Mouse (Mus musculus): ENCODE results near the gene Tmprss3. TPM values are rescaled to one million over a fixed set of nuclear protein-coding genes. Genes with fewer than 3 reads are reported as not detected.

The Tmprss3 gene
- not detected in 2 replicates for polyA plus RNA-seq (2016; fragmentation: Nextera tagmentation; extraction: Ambion mirVana)

GRCm38 (mm10) chr17:31198877-31199276 lies at the start of gene Tmprss3:
Tmprss3 (minus strand) TSS chr17:31198977.
- Histone ChIP-seq H3K4me2 (no peak within 1 kb of the TSS), H3K27ac (no peak within 1 kb of the TSS), H3K9me3 (no peaks in the 10 kb centered on the region), H3K36me3 (replicated peaks) (no peaks in the 10 kb centered on the region), H3K27me3 (no peaks in the 10 kb centered on the region), H3K4me3 (replicated peaks) (no peak within 1 kb of the TSS), H3K9ac (no peak within 1 kb of the TSS), H3K4me1 (no peaks in the 10 kb centered on the region)
- 90% methylated on average over 11 of the region's 11 CpGs for WGBS
- no peak for ATAC-seq (ENCODE audit: low FRiP score)

- Histone ChIP-seq H3K4me2 (no peak overlapping the region), H3K4me1 (no peaks in the 10 kb centered on the region), H3K9ac (no peak overlapping the region), H3K4me3 (replicated peaks) (no peak overlapping the region), H3K36me3 (replicated peaks) (no peaks in the 10 kb centered on the region), H3K9me3 (no peaks in the 10 kb centered on the region), H3K27ac (no peak overlapping the region), H3K27me3 (no peaks in the 10 kb centered on the region)
- ATAC-seq (ENCODE audit: low FRiP score), result no peak
- 42% methylated on average over 5 of the region's 5 CpGs for WGBS
Measured at GRCm38 (mm10) chr17:31247144-31247543, 48.4 kb upstream of the Tmprss3 start.

- Histone ChIP-seq H3K9me3 (no peaks in the 10 kb centered on the region), H3K4me2 (no peak overlapping the region), H3K4me3 (replicated peaks) (no peak overlapping the region), H3K9ac (no peak overlapping the region), H3K36me3 (replicated peaks) (no peaks in the 10 kb centered on the region), H3K27me3 (no peaks in the 10 kb centered on the region), H3K27ac (no peak overlapping the region), H3K4me1 (no peaks in the 10 kb centered on the region)
- no peak for ATAC-seq (ENCODE audit: low FRiP score)
- 82% methylated on average over 5 of the region's 5 CpGs for WGBS
Measured at GRCm38 (mm10) chr17:31245321-31245720, 46.5 kb upstream of the Tmprss3 start.

- Histone ChIP-seq H3K4me1 (no peaks in the 10 kb centered on the region), H3K4me3 (replicated peaks) (no peak overlapping the region), H3K27ac (no peak overlapping the region), H3K27me3 (no peaks in the 10 kb centered on the region), H3K9me3 (no peaks in the 10 kb centered on the region), H3K36me3 (replicated peaks) (no peaks in the 10 kb centered on the region), H3K9ac (no peak overlapping the region), H3K4me2 (no peak overlapping the region)
- 20% methylated on average over 1 of the region's 1 CpGs for WGBS
- no peak for ATAC-seq (ENCODE audit: low FRiP score)
Measured at GRCm38 (mm10) chr17:31242764-31243163, 44.0 kb upstream of the Tmprss3 start.

GRCm38 (mm10) chr17:31241156-31241555 lies 42.4 kb upstream of the Tmprss3 start:
- H3K4me2 ChIP-seq, result no peak overlapping the region
- H3K4me3 ChIP-seq (replicated peaks), result no peak overlapping the region
- WGBS, result 91% methylated on average over 8 of the region's 8 CpGs
- H3K36me3 ChIP-seq (replicated peaks), result no peaks in the 10 kb centered on the region
- H3K27ac ChIP-seq, result no peak overlapping the region
- ATAC-seq (ENCODE audit: low FRiP score), result no peak
- no peaks in the 10 kb centered on the region for H3K27me3 ChIP-seq
- no peak overlapping the region for H3K9ac ChIP-seq
- H3K9me3 ChIP-seq, result no peaks in the 10 kb centered on the region
- no peaks in the 10 kb centered on the region for H3K4me1 ChIP-seq

DNA sequence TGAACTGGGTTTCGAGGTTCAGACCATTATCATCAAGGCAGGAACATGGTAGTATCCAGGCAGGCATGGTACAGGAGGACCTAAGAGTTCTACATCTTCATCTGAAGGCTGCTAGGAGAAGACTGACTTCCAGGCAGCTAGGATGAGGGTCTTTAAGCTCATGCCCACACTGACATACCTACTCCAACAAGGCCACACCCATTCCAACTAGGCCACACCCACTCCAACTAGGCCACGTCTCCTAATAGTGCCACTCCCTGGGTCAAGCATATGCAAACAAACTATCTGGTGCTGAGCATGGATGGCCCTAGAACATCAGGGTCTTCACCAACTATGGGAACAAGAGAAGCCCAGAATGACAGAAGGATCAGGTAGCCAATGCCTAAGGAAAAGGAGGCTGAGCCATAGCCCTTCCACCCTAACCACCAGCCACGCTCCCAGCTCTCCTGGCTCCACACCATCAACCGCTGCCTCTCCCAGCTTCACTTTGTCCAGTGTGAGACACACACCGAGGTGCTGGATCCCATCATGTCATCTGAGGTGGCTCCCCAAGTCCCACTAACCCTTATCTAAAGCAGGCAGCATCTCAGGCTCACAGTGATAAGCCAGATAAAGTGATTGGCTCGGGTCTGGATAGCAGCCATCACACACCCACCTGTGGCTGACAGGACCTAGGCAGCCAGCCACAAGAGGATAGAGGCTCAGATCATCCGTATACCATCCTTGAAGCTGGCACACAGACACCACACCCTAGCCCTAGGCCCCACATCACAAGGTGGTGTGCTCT lies 39.6 kb upstream of the Tmprss3 start:
- no peak overlapping the region for H3K4me3 ChIP-seq (replicated peaks)
- H3K9ac ChIP-seq, result no peak overlapping the region
- no peaks in the 10 kb centered on the region for H3K4me1 ChIP-seq
- H3K9me3 ChIP-seq, result no peaks in the 10 kb centered on the region
- WGBS, result 79% methylated on average over 7 of the region's 7 CpGs
- H3K27me3 ChIP-seq, result no peaks in the 10 kb centered on the region
- no peak for ATAC-seq (ENCODE audit: low FRiP score)
- H3K36me3 ChIP-seq (replicated peaks), result no peaks in the 10 kb centered on the region
- no peak overlapping the region for H3K4me2 ChIP-seq
- no peak overlapping the region for H3K27ac ChIP-seq

DNA sequence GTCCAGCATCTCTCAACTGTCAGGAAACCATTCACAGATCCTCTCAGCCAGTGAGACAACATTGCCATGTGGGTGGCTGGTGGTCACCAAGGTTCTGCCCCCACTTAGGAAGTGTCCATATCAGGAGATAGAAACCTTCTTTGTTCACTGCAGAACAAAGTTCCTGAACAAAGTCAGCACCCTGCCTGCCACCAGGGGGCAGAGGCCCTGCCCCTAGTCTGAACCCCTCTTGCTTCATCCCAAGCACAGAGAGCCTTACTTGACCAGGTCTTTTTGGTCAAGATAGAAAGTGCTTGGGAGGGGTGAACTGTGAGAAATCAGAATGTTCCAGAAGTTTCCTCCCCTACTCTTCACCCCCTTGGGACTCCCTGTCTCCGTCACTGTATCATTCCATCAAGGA lies 37.1 kb upstream of the Tmprss3 start:
- ATAC-seq (ENCODE audit: low FRiP score), result no peak
- 95% methylated on average over 1 of the region's 1 CpGs for WGBS
- Histone ChIP-seq H3K4me2 (no peak overlapping the region), H3K9me3 (no peaks in the 10 kb centered on the region), H3K4me3 (replicated peaks) (no peak overlapping the region), H3K36me3 (replicated peaks) (no peaks in the 10 kb centered on the region), H3K27me3 (no peaks in the 10 kb centered on the region), H3K9ac (no peak overlapping the region), H3K4me1 (peaks cover 6% of the 10 kb centered on the region), H3K27ac (no peak overlapping the region)

DNA sequence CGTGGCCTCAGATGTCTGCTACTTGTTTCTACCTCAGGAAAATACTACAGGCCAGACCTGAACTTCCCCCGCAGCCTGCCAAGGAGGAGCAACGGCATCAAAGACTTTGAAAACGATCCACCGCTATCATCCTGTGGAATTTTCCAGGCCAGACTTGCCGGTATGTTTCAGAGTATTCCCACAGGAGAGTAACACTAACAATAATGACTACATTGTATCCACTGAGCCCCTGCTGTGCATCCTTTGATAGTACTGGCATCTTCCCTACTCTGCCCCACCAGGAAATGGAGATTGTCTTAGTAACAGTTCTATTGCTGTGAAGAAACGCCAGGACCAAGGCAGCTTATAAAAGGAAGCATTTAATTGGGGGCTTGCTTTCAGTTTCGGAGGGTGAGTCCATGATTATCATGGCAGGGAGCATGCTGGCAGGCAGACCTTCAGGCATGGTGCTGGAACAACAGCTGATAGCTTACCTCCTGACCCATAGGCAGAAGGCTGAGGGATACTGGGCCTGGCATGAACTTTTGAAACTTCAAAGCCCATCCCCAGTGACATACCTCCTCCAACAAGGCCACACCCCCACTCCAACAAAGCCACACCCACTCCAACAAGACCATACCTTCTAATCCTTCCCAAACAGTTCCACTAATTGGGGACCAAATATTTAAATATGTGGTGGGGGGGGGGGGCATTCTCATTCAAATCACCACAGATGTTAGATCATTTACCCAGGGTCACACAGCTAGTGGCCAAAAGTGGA lies 33.7 kb upstream of the Tmprss3 start:
- Histone ChIP-seq H3K4me2 (no peak overlapping the region), H3K36me3 (replicated peaks) (no peaks in the 10 kb centered on the region), H3K4me1 (peaks cover 6% of the 10 kb centered on the region), H3K9me3 (no peaks in the 10 kb centered on the region), H3K27me3 (no peaks in the 10 kb centered on the region), H3K9ac (no peak overlapping the region), H3K4me3 (replicated peaks) (no peak overlapping the region), H3K27ac (no peak overlapping the region)
- WGBS, result 41% methylated on average over 8 of the region's 8 CpGs
- ATAC-seq (ENCODE audit: low FRiP score), result no peak

DNA sequence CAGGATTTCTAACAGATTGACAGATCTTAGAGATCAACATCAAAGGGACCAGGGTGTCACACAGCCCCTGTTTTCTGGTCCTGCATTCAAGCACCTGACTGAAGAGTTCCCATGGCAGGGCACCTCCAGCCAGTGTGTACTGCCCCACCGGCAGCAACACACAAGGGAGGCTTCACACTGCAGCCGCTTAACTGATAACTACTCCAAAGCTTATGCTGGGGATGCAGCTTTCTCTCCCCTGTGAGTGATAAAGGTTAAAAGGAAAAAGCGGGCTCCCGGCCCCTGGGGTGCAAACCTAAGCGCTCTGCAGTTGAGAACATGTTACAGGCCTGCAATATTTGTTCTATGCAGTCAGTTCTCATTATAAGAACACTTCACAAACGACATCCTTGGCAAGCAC lies 33.0 kb upstream of the Tmprss3 start:
- no peak overlapping the region for H3K27ac ChIP-seq
- no peaks in the 10 kb centered on the region for H3K9me3 ChIP-seq
- H3K4me3 ChIP-seq (replicated peaks), result no peak overlapping the region
- no peak overlapping the region for H3K9ac ChIP-seq
- no peaks in the 10 kb centered on the region for H3K27me3 ChIP-seq
- peaks cover 6% of the 10 kb centered on the region for H3K4me1 ChIP-seq
- no peak for ATAC-seq (ENCODE audit: low FRiP score)
- no peaks in the 10 kb centered on the region for H3K36me3 ChIP-seq (replicated peaks)
- H3K4me2 ChIP-seq, result no peak overlapping the region
- WGBS, result 57% methylated on average over 6 of the region's 6 CpGs

- no peak overlapping the region for H3K9ac ChIP-seq
- no peak overlapping the region for H3K27ac ChIP-seq
- H3K27me3 ChIP-seq, result no peaks in the 10 kb centered on the region
- no peak overlapping the region for H3K4me2 ChIP-seq
- H3K4me3 ChIP-seq (replicated peaks), result no peak overlapping the region
- WGBS, result 87% methylated on average over 7 of the region's 7 CpGs
- H3K4me1 ChIP-seq, result no peaks in the 10 kb centered on the region
- H3K36me3 ChIP-seq (replicated peaks), result no peaks in the 10 kb centered on the region
- ATAC-seq (ENCODE audit: low FRiP score), result no peak
- no peaks in the 10 kb centered on the region for H3K9me3 ChIP-seq
Measured at GRCm38 (mm10) chr17:31226931-31227330, 28.2 kb upstream of the Tmprss3 start.

GRCm38 (mm10) chr17:31226368-31226767 lies 27.6 kb upstream of the Tmprss3 start:
- Histone ChIP-seq H3K27me3 (no peaks in the 10 kb centered on the region), H3K4me2 (no peak overlapping the region), H3K4me3 (replicated peaks) (no peak overlapping the region), H3K27ac (no peak overlapping the region), H3K4me1 (no peaks in the 10 kb centered on the region), H3K9me3 (no peaks in the 10 kb centered on the region), H3K9ac (no peak overlapping the region), H3K36me3 (replicated peaks) (no peaks in the 10 kb centered on the region)
- 76% methylated on average over 3 of the region's 3 CpGs for WGBS
- no peak for ATAC-seq (ENCODE audit: low FRiP score)

DNA sequence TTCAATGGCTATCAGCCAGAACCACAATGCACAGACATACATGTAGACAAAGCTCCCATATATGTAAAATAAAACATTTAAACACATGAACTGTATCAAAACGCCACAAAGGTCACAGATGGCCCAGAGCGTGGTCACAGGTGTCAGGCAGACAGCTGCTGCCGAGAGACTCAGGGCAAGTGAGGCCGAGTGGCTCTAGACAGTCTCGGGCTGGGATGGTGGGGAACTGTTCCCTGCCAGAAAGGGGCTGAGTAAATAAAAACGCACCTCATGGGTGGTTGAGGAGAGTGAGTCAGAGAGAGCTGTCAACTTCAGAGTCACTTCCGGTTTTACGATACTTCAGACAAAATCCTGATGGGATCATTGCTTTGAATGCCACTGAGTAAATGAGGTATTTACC lies 25.8 kb upstream of the Tmprss3 start:
- Histone ChIP-seq H3K9ac (no peak overlapping the region), H3K4me3 (replicated peaks) (no peak overlapping the region), H3K27ac (no peak overlapping the region), H3K27me3 (no peaks in the 10 kb centered on the region), H3K4me2 (no peak overlapping the region), H3K9me3 (no peaks in the 10 kb centered on the region), H3K36me3 (replicated peaks) (no peaks in the 10 kb centered on the region), H3K4me1 (no peaks in the 10 kb centered on the region)
- 88% methylated on average over 8 of the region's 8 CpGs for WGBS
- ATAC-seq (ENCODE audit: low FRiP score), result no peak

DNA sequence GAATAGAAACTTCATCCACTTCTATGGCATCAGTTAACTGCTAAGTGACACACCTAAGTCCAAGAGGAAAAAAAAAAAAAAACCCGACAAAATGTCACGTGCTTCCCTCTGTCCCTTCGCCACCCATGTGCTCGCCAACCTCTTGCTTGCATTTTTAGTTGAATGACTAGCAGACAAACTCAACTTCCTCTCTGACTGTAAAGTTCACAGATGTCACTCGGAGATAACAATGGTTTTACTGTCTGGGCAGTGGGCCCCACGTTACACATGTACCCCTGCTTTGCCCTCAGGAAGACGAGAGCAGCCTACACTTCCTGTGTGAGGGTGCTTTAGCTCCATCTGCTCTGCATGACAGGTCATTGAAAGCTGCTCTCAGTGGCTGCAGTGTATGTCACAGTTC lies 25.1 kb upstream of the Tmprss3 start:
- no peak overlapping the region for H3K4me2 ChIP-seq
- no peak overlapping the region for H3K9ac ChIP-seq
- no peak for ATAC-seq (ENCODE audit: low FRiP score)
- H3K9me3 ChIP-seq, result no peaks in the 10 kb centered on the region
- H3K4me1 ChIP-seq, result no peaks in the 10 kb centered on the region
- no peaks in the 10 kb centered on the region for H3K36me3 ChIP-seq (replicated peaks)
- H3K27me3 ChIP-seq, result no peaks in the 10 kb centered on the region
- 83% methylated on average over 7 of the region's 7 CpGs for WGBS
- no peak overlapping the region for H3K4me3 ChIP-seq (replicated peaks)
- no peak overlapping the region for H3K27ac ChIP-seq

Data from forebrain, embryonic 12.5 days (tissue).